Mouse (Mus musculus): Measurements from ENCODE around the gene Patz1.

Gene Patz1

DNA sequence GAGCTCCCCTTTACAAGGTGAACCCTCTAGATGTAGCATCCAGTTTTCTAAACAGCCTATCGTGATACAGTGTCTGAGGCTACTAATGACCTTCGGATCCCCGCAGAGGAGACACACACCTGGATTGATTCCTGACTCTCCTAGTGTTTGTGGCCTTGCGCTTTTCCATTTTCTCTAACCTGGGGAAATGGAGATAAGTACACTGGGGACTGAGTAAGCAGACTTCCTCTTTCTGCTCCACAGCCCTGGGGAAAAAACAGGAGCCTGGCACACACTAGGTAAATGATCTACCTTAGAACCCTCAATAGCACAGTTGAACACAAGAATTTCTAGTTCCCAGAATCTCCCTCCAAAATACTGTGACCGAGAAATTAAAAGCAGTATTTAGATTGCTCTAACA lies 753 bp upstream of the Patz1 start:
- no peaks in the 10 kb centered on the region for H3K27me3 ChIP-seq (ENCODE audit: control insufficient read depth, insufficient read depth, low read length, poor library complexity, severe bottlenecking)
- DNase-seq (ENCODE audit: low read depth, low spot score), result no peak
- no peaks in the 10 kb centered on the region for H3K36me3 ChIP-seq (ENCODE audit: control insufficient read depth, insufficient read depth, low read length, poor library complexity, severe bottlenecking)

DNA sequence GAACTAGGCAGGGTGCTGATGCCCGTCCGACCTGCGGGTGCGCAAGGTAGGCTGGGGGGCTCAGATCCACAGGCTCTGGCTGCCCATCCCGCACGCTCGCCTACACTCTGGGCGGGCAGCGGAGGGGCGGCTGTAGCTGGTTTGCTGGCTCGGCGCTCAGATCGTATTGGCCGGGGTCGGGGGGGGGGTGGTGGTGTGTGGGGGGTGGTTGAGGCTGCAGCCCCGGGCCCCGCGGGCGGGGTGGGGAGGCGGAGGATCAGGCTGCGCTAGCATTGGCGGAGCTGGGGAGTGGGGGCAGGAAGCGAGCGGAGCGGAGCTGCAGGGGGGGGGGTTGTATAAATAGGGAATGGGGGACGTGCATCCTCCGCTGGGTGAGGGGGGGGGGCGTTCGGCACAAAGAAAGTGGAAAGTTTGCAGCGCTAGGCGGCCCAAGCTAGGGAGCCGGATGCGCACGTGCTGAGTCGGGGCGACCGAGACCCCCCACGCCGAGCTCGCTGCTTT lies 678 bp downstream of the Patz1 start:
- DNase-seq (ENCODE audit: low read depth, low spot score), result peak; percentile 71
- H3K36me3 ChIP-seq (ENCODE audit: control insufficient read depth, insufficient read depth, low read length, poor library complexity, severe bottlenecking), result no peaks in the 10 kb centered on the region
- no peaks in the 10 kb centered on the region for H3K27me3 ChIP-seq (ENCODE audit: control insufficient read depth, insufficient read depth, low read length, poor library complexity, severe bottlenecking)

DNA sequence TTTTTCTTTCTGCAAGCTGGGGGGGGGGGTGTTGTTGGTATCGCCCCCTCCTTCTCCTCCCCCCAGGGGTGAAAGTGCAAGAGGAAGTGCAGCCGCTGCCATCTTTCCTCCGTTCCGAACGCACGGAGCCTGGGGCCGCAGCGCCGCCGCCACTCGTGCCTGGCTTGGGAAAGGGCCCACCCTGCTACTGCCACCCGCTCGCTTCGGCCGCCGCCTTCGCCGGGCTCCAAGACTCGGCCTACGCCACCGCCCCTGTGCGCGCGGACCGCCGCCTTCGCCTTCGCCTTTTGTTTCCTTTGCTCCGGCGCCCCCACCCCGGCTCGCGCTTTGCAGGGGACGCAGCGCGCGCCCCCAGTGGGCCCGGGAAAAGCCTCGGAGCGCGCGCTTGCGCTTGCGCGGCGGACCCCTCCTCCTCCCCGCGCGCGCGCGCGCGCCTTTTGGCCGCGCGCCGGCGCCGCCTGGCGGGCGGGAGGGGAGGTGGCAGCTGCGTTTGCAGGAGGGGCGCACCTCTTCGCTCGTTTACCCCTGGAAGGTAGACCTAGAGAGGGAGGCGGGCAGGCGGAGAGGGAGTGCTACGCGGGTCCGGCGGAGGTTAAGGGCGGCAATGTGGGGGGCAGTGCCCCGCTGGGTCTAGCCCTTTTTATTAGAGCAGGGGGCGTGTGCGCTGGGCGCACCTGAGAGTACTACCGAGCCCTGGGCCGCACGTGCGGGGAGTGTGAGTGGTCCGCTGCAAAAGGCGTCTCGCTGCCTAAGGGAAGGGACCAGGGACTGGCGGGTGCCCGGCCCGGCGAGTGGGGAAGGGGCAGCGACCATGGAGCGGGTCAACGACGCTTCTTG lies 1.3 kb downstream of the Patz1 start:
- no peaks in the 10 kb centered on the region for H3K27me3 ChIP-seq (ENCODE audit: control insufficient read depth, insufficient read depth, low read length, poor library complexity, severe bottlenecking)
- H3K36me3 ChIP-seq (ENCODE audit: control insufficient read depth, insufficient read depth, low read length, poor library complexity, severe bottlenecking), result peaks cover 2% of the 10 kb centered on the region; the same call in 1 of the 2 replicates
- peak; percentile 84 for DNase-seq (ENCODE audit: low read depth, low spot score)

DNA sequence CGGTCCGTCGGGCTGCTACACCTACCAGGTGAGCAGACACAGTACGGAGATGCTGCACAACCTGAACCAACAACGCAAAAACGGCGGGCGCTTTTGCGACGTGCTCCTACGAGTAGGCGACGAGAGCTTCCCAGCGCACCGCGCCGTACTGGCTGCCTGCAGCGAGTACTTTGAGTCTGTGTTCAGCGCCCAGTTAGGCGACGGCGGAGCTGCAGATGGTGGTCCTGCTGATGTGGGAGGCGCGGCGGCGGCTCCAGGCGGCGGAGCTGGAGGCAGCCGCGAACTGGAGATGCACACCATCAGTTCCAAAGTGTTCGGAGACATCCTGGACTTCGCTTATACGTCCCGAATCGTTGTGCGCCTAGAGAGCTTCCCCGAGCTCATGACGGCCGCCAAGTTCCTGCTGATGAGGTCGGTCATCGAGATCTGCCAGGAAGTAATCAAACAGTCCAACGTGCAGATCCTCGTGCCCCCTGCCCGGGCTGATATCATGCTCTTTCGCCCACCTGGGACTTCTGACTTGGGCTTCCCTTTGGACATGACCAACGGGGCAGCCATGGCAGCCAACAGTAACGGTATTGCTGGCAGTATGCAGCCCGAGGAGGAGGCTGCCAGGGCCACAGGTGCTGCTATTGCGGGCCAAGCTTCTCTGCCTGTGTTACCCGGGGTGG lies 2.1 kb downstream of the Patz1 start:
- Histone ChIP-seq H3K27me3 (ENCODE audit: control insufficient read depth, insufficient read depth, low read length, poor library complexity, severe bottlenecking) (no peaks in the 10 kb centered on the region), H3K36me3 (ENCODE audit: control insufficient read depth, insufficient read depth, low read length, poor library complexity, severe bottlenecking) (peaks cover 2% of the 10 kb centered on the region; the same call in 1 of the 2 replicates)
- peak; percentile 44 for DNase-seq (ENCODE audit: low read depth, low spot score)

DNA sequence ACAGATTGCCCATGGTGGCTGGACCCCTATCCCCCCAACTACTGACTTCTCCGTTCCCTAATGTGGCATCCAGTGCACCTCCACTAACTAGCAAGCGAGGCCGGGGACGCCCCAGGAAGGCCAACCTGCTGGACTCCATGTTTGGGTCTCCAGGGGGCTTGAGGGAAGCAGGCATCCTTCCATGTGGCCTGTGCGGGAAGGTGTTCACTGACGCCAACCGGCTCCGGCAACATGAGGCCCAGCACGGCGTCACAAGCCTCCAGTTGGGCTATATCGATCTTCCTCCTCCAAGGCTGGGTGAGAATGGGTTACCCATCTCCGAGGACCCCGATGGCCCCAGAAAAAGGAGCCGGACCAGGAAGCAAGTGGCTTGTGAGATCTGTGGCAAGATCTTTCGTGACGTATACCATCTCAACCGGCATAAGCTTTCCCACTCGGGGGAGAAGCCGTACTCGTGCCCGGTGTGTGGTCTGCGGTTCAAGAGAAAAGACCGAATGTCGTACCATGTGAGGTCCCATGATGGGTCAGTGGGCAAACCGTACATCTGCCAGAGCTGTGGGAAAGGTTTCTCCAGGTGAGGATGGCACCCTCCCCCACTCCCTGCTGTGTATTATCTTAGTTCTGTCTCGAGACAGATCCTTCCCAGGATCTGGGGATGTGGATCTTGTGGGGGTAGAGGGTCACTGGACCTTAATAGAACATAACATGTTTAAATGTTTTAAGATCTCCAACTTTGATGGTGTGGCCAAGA lies 2.8 kb downstream of the Patz1 start:
- DNase-seq (ENCODE audit: low read depth, low spot score), result peak; percentile 65
- Histone ChIP-seq H3K36me3 (ENCODE audit: control insufficient read depth, insufficient read depth, low read length, poor library complexity, severe bottlenecking) (peaks cover 2% of the 10 kb centered on the region; the same call in 1 of the 2 replicates), H3K27me3 (ENCODE audit: control insufficient read depth, insufficient read depth, low read length, poor library complexity, severe bottlenecking) (no peaks in the 10 kb centered on the region)

DNA sequence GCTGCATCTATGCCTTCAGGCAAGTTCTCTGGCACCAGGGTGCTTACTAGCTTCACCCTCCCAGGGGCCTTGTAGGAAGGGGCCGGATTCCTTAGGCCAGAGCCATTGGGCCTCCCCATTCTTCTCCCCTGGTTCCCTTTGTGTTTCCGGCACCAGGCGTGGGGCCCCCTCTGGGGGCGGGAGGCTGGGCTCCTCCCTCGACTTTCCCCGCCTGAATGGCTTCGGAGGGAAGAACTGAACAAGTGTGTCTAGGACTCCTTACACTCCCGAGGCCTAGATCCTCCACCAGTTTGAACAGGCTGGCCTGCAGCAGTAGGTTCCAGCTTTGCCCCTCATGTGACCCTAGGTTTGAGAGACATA lies 3.4 kb downstream of the Patz1 start:
- Histone ChIP-seq H3K27me3 (ENCODE audit: control insufficient read depth, insufficient read depth, low read length, poor library complexity, severe bottlenecking) (no peaks in the 10 kb centered on the region), H3K36me3 (ENCODE audit: control insufficient read depth, insufficient read depth, low read length, poor library complexity, severe bottlenecking) (peaks cover 2% of the 10 kb centered on the region; the same call in 1 of the 2 replicates)
- peak; percentile 49 for DNase-seq (ENCODE audit: low read depth, low spot score)

DNA sequence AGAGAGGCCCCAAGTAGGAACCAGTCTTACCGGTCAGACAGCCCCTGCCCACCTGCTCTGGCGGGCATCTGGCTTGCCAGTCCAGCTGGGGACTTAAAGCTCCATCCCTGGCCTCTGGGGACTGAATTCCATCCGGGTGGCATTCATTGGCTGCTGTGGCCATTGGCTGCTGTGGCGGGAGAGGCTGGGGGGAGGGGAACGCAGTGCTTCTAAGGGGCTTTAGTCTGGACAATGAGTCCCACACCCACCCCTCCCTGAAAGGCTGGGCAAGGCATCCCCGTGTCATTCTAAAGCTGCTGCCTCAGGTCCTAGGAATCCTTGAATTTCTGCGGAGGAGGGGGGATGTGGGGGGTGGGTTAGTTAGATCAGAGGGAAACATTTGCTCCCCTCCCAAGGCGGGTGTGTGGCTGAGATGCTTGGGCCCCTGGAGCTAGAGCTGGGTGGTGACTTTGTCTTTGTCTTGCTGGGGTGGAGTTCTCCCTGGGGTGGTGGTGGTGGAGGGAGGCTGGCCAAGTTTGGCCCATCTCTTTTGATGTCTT lies 4.1 kb downstream of the Patz1 start:
- peaks cover 2% of the 10 kb centered on the region; the same call in 1 of the 2 replicates for H3K36me3 ChIP-seq (ENCODE audit: control insufficient read depth, insufficient read depth, low read length, poor library complexity, severe bottlenecking)
- DNase-seq (ENCODE audit: low read depth, low spot score), result no peak
- H3K27me3 ChIP-seq (ENCODE audit: control insufficient read depth, insufficient read depth, low read length, poor library complexity, severe bottlenecking), result no peaks in the 10 kb centered on the region

DNA sequence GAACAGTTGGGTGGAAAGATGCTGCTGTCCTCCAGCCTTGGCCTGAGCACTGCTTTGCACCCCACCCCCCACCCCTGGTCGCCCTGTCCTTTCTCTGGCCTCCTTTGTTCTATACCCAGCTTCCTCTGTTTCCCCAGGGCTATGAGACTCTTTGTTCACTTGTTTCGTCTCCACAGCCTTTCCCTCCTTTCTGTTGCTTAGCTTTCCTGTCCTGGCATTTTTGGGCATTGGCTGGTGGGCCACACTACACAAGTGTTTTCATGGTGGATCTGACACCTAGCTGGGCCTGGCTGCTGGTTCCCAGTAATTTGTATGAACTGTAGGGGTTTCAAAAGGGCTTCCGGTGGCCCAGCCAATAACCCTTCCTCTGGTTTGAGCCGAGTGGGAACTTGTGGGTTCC lies 4.7 kb downstream of the Patz1 start:
- no peaks in the 10 kb centered on the region for H3K27me3 ChIP-seq (ENCODE audit: control insufficient read depth, insufficient read depth, low read length, poor library complexity, severe bottlenecking)
- peaks cover 4% of the 10 kb centered on the region; the same call in 1 of the 2 replicates for H3K36me3 ChIP-seq (ENCODE audit: control insufficient read depth, insufficient read depth, low read length, poor library complexity, severe bottlenecking)
- no peak for DNase-seq (ENCODE audit: low read depth, low spot score)

DNA sequence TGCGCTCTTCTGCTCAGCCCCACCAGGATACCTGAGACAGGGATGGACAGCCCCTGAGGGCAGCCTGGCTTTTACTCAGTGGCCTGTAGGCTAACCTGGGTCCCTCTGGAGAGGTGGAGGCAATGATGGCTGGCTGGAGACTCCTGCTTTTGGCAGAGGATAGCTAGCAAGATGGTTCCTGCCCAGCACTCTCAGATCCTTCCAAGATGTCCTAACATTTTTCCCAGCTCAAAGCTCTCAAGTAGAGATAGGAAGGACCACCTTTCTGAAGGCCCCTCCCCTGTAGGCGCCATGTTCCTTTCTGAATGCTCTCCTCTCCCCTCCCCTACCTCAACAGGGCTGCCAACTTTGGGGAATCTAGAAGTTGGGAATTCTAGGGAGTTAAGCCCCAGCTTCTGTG lies 6.0 kb downstream of the Patz1 start:
- Histone ChIP-seq H3K27me3 (ENCODE audit: control insufficient read depth, insufficient read depth, low read length, poor library complexity, severe bottlenecking) (no peaks in the 10 kb centered on the region), H3K36me3 (ENCODE audit: control insufficient read depth, insufficient read depth, low read length, poor library complexity, severe bottlenecking) (peaks cover 8% of the 10 kb centered on the region; the same call in 1 of the 2 replicates)
- no peak for DNase-seq (ENCODE audit: low read depth, low spot score)

DNA sequence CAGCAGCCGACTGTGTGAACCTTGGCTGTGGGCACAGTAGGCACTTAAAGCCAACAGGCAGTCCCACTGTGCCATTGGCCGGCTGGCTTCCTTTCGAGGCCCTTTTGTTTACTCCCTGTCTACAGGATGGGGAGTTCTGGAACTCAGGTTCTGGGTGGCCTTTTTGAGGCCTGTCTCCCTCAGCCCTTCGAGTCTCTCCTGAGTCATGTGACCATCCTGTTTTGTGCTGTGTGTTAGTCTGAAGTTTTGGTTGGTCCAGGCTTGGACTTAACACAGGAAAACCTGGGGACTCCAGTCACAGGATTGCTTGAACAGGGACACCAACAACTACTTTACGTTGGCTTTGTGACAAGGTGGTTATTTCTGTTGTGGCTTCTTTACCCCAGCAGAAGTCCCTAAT lies 7.4 kb downstream of the Patz1 start:
- Histone ChIP-seq H3K27me3 (ENCODE audit: control insufficient read depth, insufficient read depth, low read length, poor library complexity, severe bottlenecking) (no peaks in the 10 kb centered on the region), H3K36me3 (ENCODE audit: control insufficient read depth, insufficient read depth, low read length, poor library complexity, severe bottlenecking) (peaks cover 9% of the 10 kb centered on the region)
- no peak for DNase-seq (ENCODE audit: low read depth, low spot score)

DNA sequence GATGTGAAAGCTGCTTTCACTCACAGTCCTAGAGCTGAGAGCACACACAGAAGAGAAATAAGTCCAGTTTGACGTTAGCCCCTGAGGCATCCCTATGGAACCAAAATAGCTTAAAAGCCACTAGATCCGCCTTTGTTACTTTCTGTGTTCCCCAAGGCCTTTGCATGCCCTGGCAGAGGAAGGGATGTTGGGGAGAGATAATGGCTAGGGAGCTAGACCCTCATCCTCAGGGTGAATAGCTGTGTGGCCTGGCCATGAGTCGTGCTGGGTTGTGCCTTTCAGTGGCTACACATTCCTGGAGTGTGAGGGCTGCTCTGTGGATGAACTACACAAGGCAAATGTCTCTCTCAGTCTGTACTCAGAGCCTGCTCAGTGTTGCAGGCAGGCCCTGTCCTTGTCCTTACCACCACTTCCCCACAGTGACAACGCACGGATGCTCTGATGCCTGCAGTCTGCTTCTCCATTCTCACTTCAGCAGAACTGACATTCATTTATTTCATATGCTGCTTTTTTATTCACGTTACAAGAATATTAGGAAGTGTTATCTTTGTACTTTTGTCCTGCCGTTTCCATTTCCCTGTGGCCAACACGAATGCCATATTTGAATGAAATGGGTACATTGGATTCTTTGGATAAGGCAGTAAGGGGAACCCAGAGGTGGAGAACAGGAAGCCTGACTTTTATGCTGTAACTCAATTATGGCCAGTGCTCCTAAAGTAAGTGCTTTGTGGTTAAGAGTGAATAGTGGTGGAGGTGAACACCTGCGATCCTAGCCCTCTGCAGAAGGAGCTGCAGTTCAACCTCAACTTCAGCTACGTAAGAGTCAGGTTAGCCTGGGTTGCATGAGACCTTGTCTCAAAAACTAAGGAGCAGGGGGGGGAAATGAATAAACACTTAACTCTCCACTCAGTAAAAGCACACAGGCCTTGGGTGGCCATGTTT lies 9.5 kb downstream of the Patz1 start:
- peak; percentile 40 for DNase-seq (ENCODE audit: low read depth, low spot score)
- H3K36me3 ChIP-seq (ENCODE audit: control insufficient read depth, insufficient read depth, low read length, poor library complexity, severe bottlenecking), result peaks cover 12% of the 10 kb centered on the region
- no peaks in the 10 kb centered on the region for H3K27me3 ChIP-seq (ENCODE audit: control insufficient read depth, insufficient read depth, low read length, poor library complexity, severe bottlenecking)

DNA sequence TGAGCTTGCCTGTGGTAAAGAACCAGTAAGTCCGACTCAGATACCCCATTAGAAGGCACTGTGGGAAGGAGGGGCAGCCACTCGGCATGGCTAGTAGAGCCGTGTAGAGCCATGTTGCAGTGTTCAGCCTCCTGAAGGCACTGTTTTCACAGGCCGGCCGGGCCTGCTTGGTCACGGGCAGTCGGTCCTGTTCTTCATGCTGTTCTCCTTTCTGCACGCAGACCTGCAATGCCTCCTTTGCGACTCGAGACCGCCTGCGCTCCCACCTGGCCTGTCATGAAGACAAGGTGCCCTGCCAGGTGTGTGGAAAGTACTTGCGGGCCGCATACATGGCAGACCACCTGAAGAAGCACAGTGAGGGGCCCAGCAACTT lies 10.1 kb downstream of the Patz1 start:
- Histone ChIP-seq H3K27me3 (ENCODE audit: control insufficient read depth, insufficient read depth, low read length, poor library complexity, severe bottlenecking) (no peaks in the 10 kb centered on the region), H3K36me3 (ENCODE audit: control insufficient read depth, insufficient read depth, low read length, poor library complexity, severe bottlenecking) (peaks cover 16% of the 10 kb centered on the region)
- DNase-seq (ENCODE audit: low read depth, low spot score), result no peak

DNA sequence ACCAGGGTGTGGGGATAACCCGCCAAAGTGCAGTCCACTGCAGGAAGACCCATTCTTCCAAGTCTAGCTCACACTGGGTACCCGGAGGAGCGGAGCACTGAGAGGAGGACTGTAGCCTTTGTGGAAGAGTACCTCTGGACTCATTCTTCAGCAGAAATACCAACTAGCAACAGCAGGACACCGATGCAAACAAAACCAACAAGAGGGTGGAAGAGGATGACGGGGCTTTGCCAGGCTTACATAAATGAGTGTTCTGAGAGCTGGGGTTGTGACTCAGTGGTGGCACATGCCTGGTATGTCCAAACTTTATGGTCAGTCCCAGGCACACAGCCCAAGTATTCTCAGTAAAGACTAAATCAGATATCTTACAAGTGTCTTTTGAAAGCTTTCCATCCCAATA lies 12.4 kb downstream of the Patz1 start:
- no peaks in the 10 kb centered on the region for H3K27me3 ChIP-seq (ENCODE audit: control insufficient read depth, insufficient read depth, low read length, poor library complexity, severe bottlenecking)
- DNase-seq (ENCODE audit: low read depth, low spot score), result no peak
- peaks cover 26% of the 10 kb centered on the region for H3K36me3 ChIP-seq (ENCODE audit: control insufficient read depth, insufficient read depth, low read length, poor library complexity, severe bottlenecking)

DNA sequence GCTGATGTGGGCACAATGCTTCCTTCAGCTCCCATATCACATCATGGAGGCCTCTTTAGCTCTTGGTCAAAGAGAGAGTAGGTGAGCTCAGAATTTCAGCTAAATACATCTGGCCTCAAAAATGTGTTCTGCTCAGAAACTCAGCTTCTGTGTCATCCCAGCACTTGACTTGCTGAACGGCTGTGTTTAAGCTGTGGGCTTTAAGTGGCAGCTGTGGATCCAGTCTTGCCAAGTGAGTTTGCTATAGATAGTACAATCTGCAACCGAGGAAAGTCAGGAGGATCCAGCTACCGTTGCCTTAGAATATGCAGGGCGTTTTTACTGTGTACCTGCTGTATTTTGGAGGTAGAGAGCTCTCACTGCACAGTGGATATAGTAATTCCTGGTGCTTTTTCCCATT lies 13.7 kb downstream of the Patz1 start:
- Histone ChIP-seq H3K36me3 (ENCODE audit: control insufficient read depth, insufficient read depth, low read length, poor library complexity, severe bottlenecking) (peaks cover 28% of the 10 kb centered on the region), H3K27me3 (ENCODE audit: control insufficient read depth, insufficient read depth, low read length, poor library complexity, severe bottlenecking) (no peaks in the 10 kb centered on the region)
- DNase-seq (ENCODE audit: low read depth, low spot score), result no peak

Measured in splenic B cell, adult 2 months (primary cell).